Mouse (Mus musculus) heart, adult 2 months (tissue): ENCODE measurements at regions not wholly inside any gene's neighbourhood (a gene's known extent, or its start where the extent isn't known, plus 50 kb on each side); places are given as distances from the start of the nearest gene placed in this dataset.

ENCODE experiments used
- CTCF ChIP-seq: fragments of 200-600 bp; IDR thresholded peaks from 2 replicates; pipeline ENCODE4 v1.8.1; 2022; ENCODE audit warnings: antibody characterized with exemption, mild to moderate bottlenecking, moderate library complexity
- EP300 ChIP-seq: fragments of 200-500 bp; IDR thresholded peaks from 2 replicates; pipeline ENCODE4 v1.6.1; 2011; ENCODE audit warnings: low read depth, low read length, control low read depth; ENCODE audit not compliant: insufficient read depth
- POLR2A ChIP-seq: fragments of 200-500 bp; IDR thresholded peaks from 2 replicates; pipeline ENCODE4 v1.6.1; 2011; ENCODE audit warnings: mild to moderate bottlenecking, low read depth, low read length, control low read depth; ENCODE audit not compliant: insufficient read depth

GRCm38 (mm10) chr13:51996163-51996562, 149.7 kb downstream of the Gadd45g start:
- no peak for TF ChIP-seq CTCF
- no peak for TF ChIP-seq EP300
- TF ChIP-seq POLR2A: no peak
